Mouse (Mus musculus) forebrain, embryonic 16.5 days (tissue): Measurements from ENCODE around the gene Zfp182. TPM values are rescaled to one million over a fixed set of nuclear protein-coding genes. Genes with fewer than 3 reads are reported as not detected.

Experiments used
- polyA plus RNA-seq: library from polyadenylated mRNA; unstranded; fragments of >200 nt; fragmentation: Nextera tagmentation; extraction: Ambion mirVana; gene quantifications from 2 replicates; pipeline ENCODE4 v1.2.1, GENCODE M21; 2015

The Zfp182 gene
- polyA plus RNA-seq, 1 experiment from 2014 or later, result 9.6 TPM

Other genes starting within 250 kb of the Zfp182 start
- 2.4 and 3.4 TPM in 2 replicates for gene Timp1, start 192.2 kb downstream of the Zfp182 start, polyA plus RNA-seq
- gene Syn1, start 141.3 kb downstream of the Zfp182 start, polyA plus RNA-seq, result 37.5 and 37.7 TPM in 2 replicates
- gene Cfp, start 130.8 kb downstream of the Zfp182 start, polyA plus RNA-seq, result 4.4 and 6.4 TPM in 2 replicates
- 24.1 and 27.4 TPM in 2 replicates for gene Elk1, start 111.7 kb downstream of the Zfp182 start, polyA plus RNA-seq
- gene Uxt, start 100.3 kb downstream of the Zfp182 start, polyA plus RNA-seq, result 36.4 and 39.8 TPM in 2 replicates
- not detected in 2 replicates for gene Spaca5, start 6.1 kb upstream of the Zfp182 start, polyA plus RNA-seq
- 3.1 and 3.4 TPM in 2 replicates for gene Zfp300, start 27.2 kb upstream of the Zfp182 start, polyA plus RNA-seq
- not detected in 2 replicates for gene Ssxa1, start 53.5 kb upstream of the Zfp182 start, polyA plus RNA-seq
- gene Gm21876, start 113.3 kb upstream of the Zfp182 start, polyA plus RNA-seq, result not detected in 2 replicates